Comparison of ENCODE assay signal across 19 mouse cellular contexts in genomic region chr8:12234039-12234438, GRCm38 (mm10). TPM values are rescaled to one million over a fixed set of nuclear protein-coding genes. Genes with fewer than 3 reads are reported as not detected.
A peak's percentile ranks its signal among the peaks of the same experiment; 100 is the strongest.
DNase-seq lines count a peak whose midpoint lies in the region; ATAC-seq and TF ChIP-seq lines count a peak whose summit lies in the region.
"Had no signal": no experiment of that assay in that cellular context is flagged by ENCODE, and none has a peak within 500 bp of the region (broad histone marks: within the 10 kb centered on the region; RNA-seq: fewer than 3 reads in every experiment).

No protein-coding gene starts in this region.

- TF ChIP-seq CTCF in forebrain, postnatal 0 days (IDR thresholded peaks at IDR 0.05; ENCODE audit: low read depth): no peak

- peak overlapping the region; percentile 64 for H3K27ac ChIP-seq in forebrain, embryonic 10.5 days
- H3K27ac ChIP-seq in forebrain, postnatal 0 days (ENCODE audit: low read depth, low read length): no peak overlapping the region
- H3K27ac ChIP-seq in forebrain, embryonic 15.5 days (replicated peaks): no peak overlapping the region
- no peak overlapping the region for H3K27ac ChIP-seq in limb, embryonic 12.5 days
- H3K27ac ChIP-seq: gastrocnemius, adult 2 months; kidney, embryonic 15.5 days had no signal

- H3K4me3 ChIP-seq in forebrain, embryonic 10.5 days: no peak overlapping the region
- H3K4me3 ChIP-seq in forebrain, postnatal 0 days (ENCODE audit: low read depth, low read length): no peak overlapping the region
- no peak overlapping the region for H3K4me3 ChIP-seq in forebrain, embryonic 15.5 days
- no peak overlapping the region for H3K4me3 ChIP-seq in limb, embryonic 12.5 days (replicated peaks)
- H3K4me3 ChIP-seq: gastrocnemius, adult 2 months; kidney, embryonic 15.5 days had no signal

- no peak overlapping the region for H3K4me2 ChIP-seq in forebrain, postnatal 0 days (ENCODE audit: low read depth)
- no peak overlapping the region for H3K4me2 ChIP-seq in forebrain, embryonic 15.5 days (replicated peaks)
- no peak overlapping the region for H3K4me2 ChIP-seq in limb, embryonic 12.5 days
- H3K4me2 ChIP-seq: kidney, embryonic 15.5 days had no signal

- H3K9me3 ChIP-seq in forebrain, embryonic 10.5 days: no peaks in the 10 kb centered on the region
- no peaks in the 10 kb centered on the region for H3K9me3 ChIP-seq in forebrain, postnatal 0 days (ENCODE audit: low read length)
- no peaks in the 10 kb centered on the region for H3K9me3 ChIP-seq in forebrain, embryonic 15.5 days
- no peaks in the 10 kb centered on the region for H3K9me3 ChIP-seq in limb, embryonic 12.5 days
- H3K9me3 ChIP-seq: kidney, embryonic 15.5 days had no signal

- H3K36me3 ChIP-seq in forebrain, embryonic 10.5 days (replicated peaks): no peaks in the 10 kb centered on the region
- H3K36me3 ChIP-seq in forebrain, postnatal 0 days (ENCODE audit: insufficient read depth): no peaks in the 10 kb centered on the region
- no peaks in the 10 kb centered on the region for H3K36me3 ChIP-seq in forebrain, embryonic 15.5 days
- H3K36me3 ChIP-seq in limb, embryonic 12.5 days: no peaks in the 10 kb centered on the region
- H3K36me3 ChIP-seq: kidney, embryonic 15.5 days had no signal

- peaks cover 22% of the 10 kb centered on the region for H3K4me1 ChIP-seq in forebrain, embryonic 10.5 days
- no peaks in the 10 kb centered on the region for H3K4me1 ChIP-seq in forebrain, postnatal 0 days (ENCODE audit: insufficient read depth)
- H3K4me1 ChIP-seq in forebrain, embryonic 15.5 days: peaks cover 13% of the 10 kb centered on the region
- H3K4me1 ChIP-seq in limb, embryonic 12.5 days (replicated peaks): peaks cover 11% of the 10 kb centered on the region
- H3K4me1 ChIP-seq: kidney, embryonic 15.5 days had no signal

- no peak for ATAC-seq in forebrain, postnatal 0 days
- ATAC-seq in forebrain, embryonic 15.5 days (replicated peaks): 0 out of 2 replicates have a peak, but pooled peaks have one; percentile 41
- 0 out of 2 replicates have a peak, but pooled peaks have one; percentile 37 for ATAC-seq in limb, embryonic 12.5 days (ENCODE audit: insufficient number of reproducible peaks, insufficient read depth, low FRiP score, low TSS enrichment, low read depth)
- ATAC-seq: liver, postnatal 0 days had no signal

- H3K27me3 ChIP-seq in forebrain, embryonic 10.5 days (ENCODE audit: poor library complexity, severe bottlenecking): peaks cover 62% of the 10 kb centered on the region
- no peaks in the 10 kb centered on the region for H3K27me3 ChIP-seq in forebrain, postnatal 0 days (ENCODE audit: insufficient read depth, low read length)
- H3K27me3 ChIP-seq in forebrain, embryonic 15.5 days: no peaks in the 10 kb centered on the region; the same call in 1 of the 2 replicates
- no peaks in the 10 kb centered on the region for H3K27me3 ChIP-seq in limb, embryonic 12.5 days
- H3K27me3 ChIP-seq: kidney, embryonic 15.5 days had no signal

- 14% methylated on average over 11 of the region's 11 CpGs for WGBS in forebrain, embryonic 10.5 days
- WGBS in forebrain, postnatal 0 days: 24% methylated on average over 11 of the region's 11 CpGs
- 17% methylated on average over 11 of the region's 11 CpGs for WGBS in forebrain, embryonic 15.5 days
- 18% methylated on average over 11 of the region's 11 CpGs for WGBS in limb, embryonic 12.5 days

- peak; percentile 23 for DNase-seq in forebrain, embryonic 10.5 days (ENCODE audit: extremely low spot score, low spot score)
- DNase-seq in forebrain, postnatal 0 days: no peak
- peak; percentile 58 for DNase-seq in embryo, embryonic 10.5 days (ENCODE audit: low spot score)
- no peak for DNase-seq in kidney, postnatal 36 days
- DNase-seq in spleen, postnatal 10 days (ENCODE audit: low spot score in 2 of 2): no peak
- no peak for DNase-seq in adipocyte (ENCODE audit: low spot score)
- DNase-seq: cerebellum, adult 18-20 months; gastrocnemius, adult 2 months; left cerebral cortex, postnatal 4 days; liver, postnatal 0 days; lung, postnatal 4 days had no signal

- H3K9ac ChIP-seq in forebrain, postnatal 0 days: no peak overlapping the region
- no peak overlapping the region for H3K9ac ChIP-seq in forebrain, embryonic 15.5 days (replicated peaks)
- H3K9ac ChIP-seq in limb, embryonic 12.5 days (replicated peaks): no peak overlapping the region
- H3K9ac ChIP-seq: kidney, embryonic 15.5 days; liver, postnatal 0 days had no signal

RNA-seq across cellular contexts. Expression of gene A230072I06Rik, which starts 44.6 kb away (rescaled TPM):
- not detected in 2 replicates for polyA plus RNA-seq in forebrain, embryonic 10.5 days (2016; fragmentation: Nextera tagmentation; extraction: Ambion mirVana)
- total RNA-seq in forebrain, postnatal 0 days (2014; rRNA removed): 0.15 and 0.48 TPM in 2 replicates
- polyA plus RNA-seq in forebrain, postnatal 0 days (2015; fragmentation: Nextera tagmentation; extraction: Ambion mirVana): not detected in 2 replicates
- 0.29 and 0.45 TPM in 2 replicates for polyA plus RNA-seq in forebrain, embryonic 15.5 days (2015; fragmentation: Nextera tagmentation; extraction: Ambion mirVana)
- not detected in 2 replicates for polyA plus RNA-seq in limb, embryonic 12.5 days (2016; fragmentation: Nextera tagmentation; extraction: Ambion mirVana)
- total RNA-seq: gastrocnemius, adult 2 months; heart, adult 8-10 months; hematopoietic stem cell, adult 5-6 weeks; layer of hippocampus, adult 8-10 months had no signal
- polyA plus RNA-seq: kidney, embryonic 15.5 days; liver, postnatal 0 days; spleen, adult 2 months; testis, adult 2 months had no signal

Comparison
In these comparisons a context has a peak if more than half of its experiments do, and no peak if none do; other contexts are left out.
1. DNase-seq: peak in forebrain, embryonic 10.5 days (single experiment) and embryo, embryonic 10.5 days (single experiment); none in forebrain, postnatal 0 days (single experiment), kidney, postnatal 36 days (0 of 2), spleen, postnatal 10 days (0 of 2) and adipocyte (single experiment).